Mouse (Mus musculus): ENCODE measurements around the gene Gm20388. TPM values are rescaled to one million over a fixed set of nuclear protein-coding genes. Genes with fewer than 3 reads are reported as not detected.

The Gm20388 gene
- polyA plus RNA-seq, 1 experiment from 2014 or later: not detected

GRCm38 (mm10) chr8:122283356-122284202 lies 2372.9 kb downstream of the Gm20388 start:
- Histone ChIP-seq H3K9me3 (no peaks in the 10 kb centered on the region), H3K9ac (replicated peaks) (peak overlapping the region; percentile 50), H3K4me1 (peaks cover 27% of the 10 kb centered on the region), H3K36me3 (no peaks in the 10 kb centered on the region), H3K4me2 (replicated peaks) (peak overlapping the region; percentile 100), H3K27me3 (peaks cover 33% of the 10 kb centered on the region), H3K4me3 (peak overlapping the region; percentile 69), H3K27ac (replicated peaks) (0 out of 2 replicates have a peak overlapping the region, but pooled peaks have one; percentile 3)
- no peak for ATAC-seq (replicated peaks)
- WGBS: under 1% methylated on average over 36 of the region's 37 CpGs

- WGBS: under 1% methylated on average over 33 of the region's 33 CpGs
- no peaks in the 10 kb centered on the region for H3K36me3 ChIP-seq
- ATAC-seq (replicated peaks): no peak
- H3K27ac ChIP-seq (replicated peaks): 0 out of 2 replicates have a peak overlapping the region, but pooled peaks have one; percentile 3
- H3K9me3 ChIP-seq: no peaks in the 10 kb centered on the region
- H3K9ac ChIP-seq (replicated peaks): peak overlapping the region; percentile 43
- peak overlapping the region; percentile 100 for H3K4me2 ChIP-seq (replicated peaks)
- peaks cover 27% of the 10 kb centered on the region for H3K4me1 ChIP-seq
- peaks cover 33% of the 10 kb centered on the region for H3K27me3 ChIP-seq
- H3K4me3 ChIP-seq: peak overlapping the region; percentile 69
Measured at GRCm38 (mm10) chr8:122284203-122284658, 2373.6 kb downstream of the Gm20388 start.

- no peak for ATAC-seq (replicated peaks)
Measured at GRCm38 (mm10) chr8:122284659-122285261, 2374.1 kb downstream of the Gm20388 start.

GRCm38 (mm10) chr8:122285727-122286126 lies 2375.1 kb downstream of the Gm20388 start:
- Histone ChIP-seq H3K4me1 (peaks cover 27% of the 10 kb centered on the region), H3K36me3 (no peaks in the 10 kb centered on the region), H3K27me3 (peaks cover 33% of the 10 kb centered on the region), H3K4me2 (replicated peaks) (no peak overlapping the region), H3K9ac (replicated peaks) (no peak overlapping the region), H3K4me3 (no peak overlapping the region), H3K27ac (replicated peaks) (no peak overlapping the region), H3K9me3 (no peaks in the 10 kb centered on the region)
- no peak for ATAC-seq (replicated peaks)
- 67% methylated on average over 6 of the region's 6 CpGs for WGBS

More at GRCm38 (mm10) chr8:122284659-122285261, 2374.1 kb downstream of the Gm20388 start:
- Histone ChIP-seq H3K27ac (replicated peaks) (0 out of 2 replicates have a peak overlapping the region, but pooled peaks have one; percentile 3), H3K4me3 (peak overlapping the region; percentile 69), H3K4me1 (peaks cover 27% of the 10 kb centered on the region), H3K4me2 (replicated peaks) (peak overlapping the region; percentile 100), H3K36me3 (no peaks in the 10 kb centered on the region), H3K9me3 (no peaks in the 10 kb centered on the region), H3K9ac (replicated peaks) (peak overlapping the region; percentile 43), H3K27me3 (peaks cover 33% of the 10 kb centered on the region)
- WGBS: 6% methylated on average over 21 of the region's 21 CpGs

- no peak overlapping the region for H3K4me3 ChIP-seq
- H3K36me3 ChIP-seq: no peaks in the 10 kb centered on the region
- WGBS: 82% methylated on average over 10 of the region's 10 CpGs
- no peak overlapping the region for H3K4me2 ChIP-seq (replicated peaks)
- no peak overlapping the region for H3K27ac ChIP-seq (replicated peaks)
- peaks cover 27% of the 10 kb centered on the region for H3K4me1 ChIP-seq
- no peak overlapping the region for H3K9ac ChIP-seq (replicated peaks)
- H3K27me3 ChIP-seq: peaks cover 33% of the 10 kb centered on the region
- no peaks in the 10 kb centered on the region for H3K9me3 ChIP-seq
- ATAC-seq (replicated peaks): no peak
Measured at GRCm38 (mm10) chr8:122286899-122287298, 2376.3 kb downstream of the Gm20388 start.

GRCm38 (mm10) chr8:122287742-122288141 lies 2377.1 kb downstream of the Gm20388 start:
- H3K4me3 ChIP-seq: no peak overlapping the region
- H3K4me2 ChIP-seq (replicated peaks): no peak overlapping the region
- H3K27ac ChIP-seq (replicated peaks): no peak overlapping the region
- no peaks in the 10 kb centered on the region for H3K36me3 ChIP-seq
- H3K9ac ChIP-seq (replicated peaks): no peak overlapping the region
- no peak for ATAC-seq (replicated peaks)
- H3K9me3 ChIP-seq: no peaks in the 10 kb centered on the region
- H3K27me3 ChIP-seq: peaks cover 29% of the 10 kb centered on the region
- 86% methylated on average over 8 of the region's 8 CpGs for WGBS
- H3K4me1 ChIP-seq: peaks cover 22% of the 10 kb centered on the region

GRCm38 (mm10) chr8:122288344-122288743 lies 2377.7 kb downstream of the Gm20388 start:
- H3K27ac ChIP-seq (replicated peaks): no peak overlapping the region
- H3K4me1 ChIP-seq: peaks cover 16% of the 10 kb centered on the region
- WGBS: 77% methylated on average over 3 of the region's 3 CpGs
- ATAC-seq (replicated peaks): no peak
- H3K9ac ChIP-seq (replicated peaks): no peak overlapping the region
- H3K4me2 ChIP-seq (replicated peaks): no peak overlapping the region
- no peak overlapping the region for H3K4me3 ChIP-seq
- H3K27me3 ChIP-seq: peaks cover 23% of the 10 kb centered on the region
- H3K36me3 ChIP-seq: no peaks in the 10 kb centered on the region
- H3K9me3 ChIP-seq: no peaks in the 10 kb centered on the region

GRCm38 (mm10) chr8:122291075-122291474 lies 2380.4 kb downstream of the Gm20388 start:
- H3K4me2 ChIP-seq (replicated peaks): no peak overlapping the region
- H3K27me3 ChIP-seq: no peaks in the 10 kb centered on the region; the same call in 1 of the 2 replicates
- H3K27ac ChIP-seq (replicated peaks): no peak overlapping the region
- peaks cover 3% of the 10 kb centered on the region; the same call in 1 of the 2 replicates for H3K4me1 ChIP-seq
- 83% methylated on average over 12 of the region's 12 CpGs for WGBS
- no peaks in the 10 kb centered on the region for H3K9me3 ChIP-seq
- no peak for ATAC-seq (replicated peaks)
- H3K36me3 ChIP-seq: no peaks in the 10 kb centered on the region
- H3K4me3 ChIP-seq: no peak overlapping the region
- no peak overlapping the region for H3K9ac ChIP-seq (replicated peaks)

GRCm38 (mm10) chr8:122291549-122291948 lies 2380.9 kb downstream of the Gm20388 start:
- Histone ChIP-seq H3K4me2 (replicated peaks) (no peak overlapping the region), H3K27ac (replicated peaks) (no peak overlapping the region), H3K36me3 (no peaks in the 10 kb centered on the region), H3K27me3 (no peaks in the 10 kb centered on the region; the same call in 1 of the 2 replicates), H3K9ac (replicated peaks) (no peak overlapping the region), H3K4me1 (peaks cover 7% of the 10 kb centered on the region), H3K4me3 (no peak overlapping the region), H3K9me3 (no peaks in the 10 kb centered on the region)
- no peak for ATAC-seq (replicated peaks)
- 34% methylated on average over 10 of the region's 10 CpGs for WGBS

GRCm38 (mm10) chr8:122293484-122293883 lies 2382.8 kb downstream of the Gm20388 start:
- WGBS: 63% methylated on average over 10 of the region's 10 CpGs
- Histone ChIP-seq H3K4me2 (replicated peaks) (no peak overlapping the region), H3K27ac (replicated peaks) (no peak overlapping the region), H3K4me3 (no peak overlapping the region), H3K36me3 (no peaks in the 10 kb centered on the region), H3K27me3 (no peaks in the 10 kb centered on the region), H3K9me3 (no peaks in the 10 kb centered on the region), H3K4me1 (peaks cover 10% of the 10 kb centered on the region), H3K9ac (replicated peaks) (no peak overlapping the region)
- ATAC-seq (replicated peaks): no peak

- Histone ChIP-seq H3K36me3 (no peaks in the 10 kb centered on the region), H3K4me2 (replicated peaks) (no peak overlapping the region), H3K27ac (replicated peaks) (no peak overlapping the region), H3K4me3 (no peak overlapping the region), H3K4me1 (peaks cover 10% of the 10 kb centered on the region), H3K9me3 (no peaks in the 10 kb centered on the region), H3K9ac (replicated peaks) (no peak overlapping the region), H3K27me3 (no peaks in the 10 kb centered on the region)
- WGBS: 1% methylated on average over 7 of the region's 7 CpGs
- ATAC-seq (replicated peaks): no peak
Measured at GRCm38 (mm10) chr8:122294273-122294683, 2383.6 kb downstream of the Gm20388 start.

GRCm38 (mm10) chr8:122295389-122295788 lies 2384.7 kb downstream of the Gm20388 start:
- Histone ChIP-seq H3K27me3 (no peaks in the 10 kb centered on the region), H3K36me3 (no peaks in the 10 kb centered on the region), H3K27ac (replicated peaks) (no peak overlapping the region), H3K4me2 (replicated peaks) (no peak overlapping the region), H3K9me3 (no peaks in the 10 kb centered on the region), H3K4me1 (peaks cover 10% of the 10 kb centered on the region), H3K9ac (replicated peaks) (no peak overlapping the region), H3K4me3 (no peak overlapping the region)
- no peak for ATAC-seq (replicated peaks)
- 71% methylated on average over 9 of the region's 9 CpGs for WGBS

Measured in forebrain, embryonic 15.5 days (tissue).